Mouse (Mus musculus): ENCODE results near the gene Wnt7b.

Gene Wnt7b

GRCm38 (mm10) chr15:85505118-85505925, 77.0 kb downstream of the Wnt7b start:
- peak; percentile 36 to 52 for DNase-seq

- DNase-seq: no peak
These were observed 79.1 kb downstream of the Wnt7b start, which contains the start of gene 7530416G11Rik for GRCm38 (mm10) chr15:85503127-85503526. Gene 7530416G11Rik (minus strand): TSS chr15:85503227.

- DNase-seq: no peak
These were observed 82.0 kb downstream of the Wnt7b start for GRCm38 (mm10) chr15:85500267-85500666.

- DNase-seq: no peak
These were observed 84.2 kb downstream of the Wnt7b start for GRCm38 (mm10) chr15:85497981-85498475.

- no peak for DNase-seq
These were observed 84.7 kb downstream of the Wnt7b start for GRCm38 (mm10) chr15:85497548-85497947.

GRCm38 (mm10) chr15:85494163-85494621, 88.1 kb downstream of the Wnt7b start:
- peak; percentile 42 to 45 for DNase-seq

GRCm38 (mm10) chr15:85489751-85490150, 92.5 kb downstream of the Wnt7b start:
- DNase-seq: no peak

- no peak for DNase-seq
These were observed 93.4 kb downstream of the Wnt7b start for GRCm38 (mm10) chr15:85488900-85489299.
